Mouse (Mus musculus): ENCODE results near the gene Rec8. TPM values are rescaled to one million over a fixed set of nuclear protein-coding genes. Genes with fewer than 3 reads are reported as not detected.

Rec8 gene
- total RNA-seq, 2 experiments from 2014 or later, result 1.7 to 2.7 TPM

DNA sequence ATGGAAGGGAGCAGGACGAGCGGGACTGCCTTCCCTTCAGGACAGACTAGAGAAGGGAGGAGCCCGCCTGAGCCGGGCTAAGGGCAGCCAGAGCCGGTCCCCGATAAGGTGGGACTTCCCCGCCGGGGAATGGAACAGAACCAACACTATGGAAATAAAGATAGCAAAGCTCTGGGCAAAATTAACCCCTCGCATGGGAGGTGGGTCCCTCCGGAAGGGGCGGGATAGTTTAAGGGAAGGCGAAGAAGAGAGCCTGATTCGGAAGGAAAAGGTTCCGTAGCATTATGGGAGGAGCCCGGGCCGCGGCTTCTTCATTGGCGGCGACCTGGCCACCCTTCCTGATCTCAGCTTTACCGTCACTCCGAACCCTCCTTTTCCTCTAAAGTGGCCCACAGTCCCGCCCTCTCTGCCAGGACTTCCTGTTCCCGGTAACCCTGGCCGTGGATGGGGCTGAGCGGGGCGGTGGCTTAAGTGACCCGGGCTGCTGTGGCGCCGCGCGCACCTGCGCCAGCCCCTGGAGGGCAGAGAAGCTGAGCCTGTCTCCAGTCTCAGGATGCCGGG lies 26.4 kb upstream of the Rec8 start, which contains the start of gene Rnf31:
Gene Rnf31 (plus strand): TSS at position 378 of the 561 bp plus-strand sequence.
- DNase-seq (ENCODE audit: low spot score in 2 of 2), result peak; percentile 91 to 94

DNA sequence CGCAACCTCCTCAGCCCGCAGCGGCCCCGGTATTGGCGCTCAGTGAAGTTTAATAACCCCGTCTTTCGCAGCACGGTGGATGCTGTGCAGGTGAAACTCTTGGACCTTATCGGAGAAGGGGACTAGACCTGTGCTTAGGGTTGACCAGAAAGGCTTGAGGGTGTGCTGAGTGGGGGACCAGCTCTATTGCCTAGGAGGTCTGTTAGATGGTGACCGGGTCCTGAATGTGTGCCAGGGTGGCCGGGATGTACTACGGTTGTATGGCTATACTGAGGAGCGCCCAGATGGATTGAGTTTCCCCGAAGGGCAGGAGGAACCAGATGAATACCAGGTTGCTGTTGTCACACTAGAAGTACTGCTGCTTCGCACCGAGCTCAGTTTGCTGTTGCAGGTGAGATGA lies 25.6 kb upstream of the Rec8 start:
- DNase-seq (ENCODE audit: low spot score in 2 of 2), result no peak

DNA sequence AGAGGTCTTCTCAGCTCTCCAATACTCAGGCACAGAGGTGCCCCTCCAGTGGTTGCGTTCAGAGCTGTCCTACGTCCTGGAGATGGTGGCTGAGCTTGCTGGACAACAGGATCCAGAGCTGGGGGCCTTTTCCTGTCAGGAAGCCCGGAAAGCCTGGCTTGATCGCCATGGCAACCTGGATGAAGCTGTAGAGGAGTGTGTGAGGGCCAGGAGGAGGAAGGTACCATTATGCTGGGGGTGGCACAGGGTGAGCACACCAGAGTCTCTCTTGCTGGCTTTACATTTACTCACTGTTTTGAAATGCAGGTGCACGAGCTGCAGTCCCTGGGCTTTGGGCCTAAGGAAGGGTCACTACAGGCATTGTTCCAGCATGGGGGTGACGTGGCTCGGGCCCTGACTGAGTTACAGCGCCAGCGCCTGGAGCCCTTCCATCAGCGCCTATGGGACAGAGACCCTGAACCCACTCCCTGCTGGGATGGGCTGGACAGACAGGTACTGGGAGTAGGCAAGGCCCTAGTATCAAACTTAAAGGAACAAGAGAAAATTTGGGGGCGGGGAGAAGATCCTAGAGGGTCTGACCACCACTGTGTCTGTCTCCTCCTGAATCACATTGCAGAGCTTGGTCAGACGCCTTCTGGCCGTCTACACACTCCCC lies 21.7 kb upstream of the Rec8 start:
- peak in 1 of 2 experiments; percentile 23 for DNase-seq (ENCODE audit: low spot score in 2 of 2)

DNA sequence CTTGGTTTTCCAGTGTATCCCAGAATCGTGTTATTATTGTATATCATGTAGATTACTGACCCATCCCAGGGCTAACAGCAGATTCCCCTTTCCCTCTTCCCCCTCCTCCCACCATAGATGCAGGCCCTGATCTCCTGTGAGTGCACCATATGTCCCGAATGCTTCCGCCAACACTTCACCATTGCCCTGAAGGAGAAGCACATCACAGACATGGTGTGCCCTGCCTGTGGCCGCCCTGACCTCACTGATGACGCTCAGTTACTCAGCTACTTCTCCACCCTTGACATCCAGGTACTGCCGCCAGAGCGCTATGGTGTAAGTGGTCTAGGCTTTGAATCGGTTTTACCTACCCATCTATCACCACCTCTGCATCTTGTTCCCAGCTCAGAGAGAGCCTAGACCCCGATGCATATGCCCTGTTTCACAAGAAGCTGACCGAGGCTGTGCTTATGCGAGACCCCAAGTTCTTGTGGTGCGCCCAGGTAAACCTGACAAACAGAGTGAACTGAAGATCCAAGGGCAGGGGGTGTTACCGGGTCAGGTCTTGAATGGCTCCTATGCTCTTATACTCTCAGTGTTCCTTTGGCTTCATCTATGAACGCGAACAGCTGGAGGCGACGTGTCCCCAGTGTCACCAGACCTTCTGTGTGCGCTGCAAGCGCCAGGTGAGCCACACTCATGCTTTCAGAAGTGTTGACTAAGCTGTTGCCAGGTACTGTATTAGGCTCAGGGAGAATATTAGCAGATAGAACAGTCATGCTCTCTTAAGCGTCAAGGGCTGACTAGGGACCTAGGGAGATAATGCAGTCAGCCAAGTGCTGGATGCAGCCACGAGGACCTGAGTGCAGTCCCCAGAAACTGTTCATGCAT lies 19.1 kb upstream of the Rec8 start:
- DNase-seq (ENCODE audit: low spot score in 2 of 2), result no peak

DNA sequence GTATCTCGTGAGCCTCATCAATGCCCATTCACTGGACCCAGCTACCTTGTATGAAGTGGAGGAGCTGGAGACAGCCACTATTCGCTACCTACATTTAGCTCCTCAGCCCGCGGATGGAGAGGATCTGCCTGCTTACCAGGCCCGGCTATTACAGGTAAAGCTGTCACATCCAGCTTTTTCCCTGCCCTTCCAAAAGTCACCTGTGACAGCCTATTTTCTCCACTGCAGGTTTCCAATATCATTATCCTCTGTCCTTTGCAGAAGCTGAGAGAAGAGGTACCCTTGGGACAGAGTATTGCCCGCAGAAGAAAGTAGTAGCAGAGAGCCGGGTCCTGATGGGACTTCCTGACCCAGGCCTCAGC lies 14.6 kb upstream of the Rec8 start, which contains the start of gene Irf9:
Gene Irf9 (plus strand): TSS at position 301 of the 362 bp plus-strand sequence.
- no peak for DNase-seq (ENCODE audit: low spot score in 2 of 2)

DNA sequence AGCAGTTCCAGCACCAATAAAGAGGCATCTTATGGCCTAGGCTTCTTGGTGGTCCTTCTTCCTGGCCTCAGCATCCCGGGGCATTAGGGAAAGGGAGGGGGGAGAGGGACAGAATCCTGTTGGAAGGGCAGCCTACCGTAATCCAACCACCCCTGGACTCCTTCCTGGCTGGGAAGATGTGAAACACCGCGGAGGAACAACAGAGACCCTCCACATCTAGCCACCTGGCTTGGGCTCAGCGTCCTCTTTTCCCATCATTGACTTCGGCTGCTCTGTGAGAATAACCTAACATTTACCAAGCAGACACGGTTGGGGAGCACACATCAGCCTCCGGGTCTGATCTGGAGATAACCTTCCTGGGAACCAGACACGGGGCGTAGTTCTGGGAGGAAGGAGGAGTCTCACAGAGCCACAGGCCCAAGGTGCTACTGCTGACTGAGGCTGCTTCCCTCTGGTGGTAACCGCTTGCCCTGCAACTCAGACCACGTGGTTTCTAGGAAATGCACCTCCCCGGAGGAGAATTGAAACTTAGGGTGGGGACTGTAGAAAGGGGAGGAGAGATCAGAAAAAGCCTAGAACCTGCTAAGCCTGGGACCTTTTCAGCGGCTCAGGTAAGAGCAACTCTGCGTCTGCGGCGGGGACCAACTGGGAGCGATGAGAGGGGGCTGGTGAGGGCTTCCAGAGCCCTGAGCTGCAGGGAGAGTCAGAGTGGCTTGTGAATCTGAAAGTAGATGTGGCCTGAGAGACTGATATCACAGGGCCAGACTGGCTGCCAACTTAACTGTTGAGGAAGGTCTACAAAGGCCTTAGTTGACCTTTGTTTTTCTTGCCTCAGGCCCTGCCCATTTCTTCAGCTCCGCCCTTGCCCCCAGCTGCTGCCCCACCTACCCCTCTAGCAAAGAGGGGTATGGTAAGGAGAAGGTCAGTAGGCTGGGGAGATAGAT lies 13.9 kb upstream of the Rec8 start:
- DNase-seq (ENCODE audit: low spot score in 2 of 2), result peak; percentile 84

DNA sequence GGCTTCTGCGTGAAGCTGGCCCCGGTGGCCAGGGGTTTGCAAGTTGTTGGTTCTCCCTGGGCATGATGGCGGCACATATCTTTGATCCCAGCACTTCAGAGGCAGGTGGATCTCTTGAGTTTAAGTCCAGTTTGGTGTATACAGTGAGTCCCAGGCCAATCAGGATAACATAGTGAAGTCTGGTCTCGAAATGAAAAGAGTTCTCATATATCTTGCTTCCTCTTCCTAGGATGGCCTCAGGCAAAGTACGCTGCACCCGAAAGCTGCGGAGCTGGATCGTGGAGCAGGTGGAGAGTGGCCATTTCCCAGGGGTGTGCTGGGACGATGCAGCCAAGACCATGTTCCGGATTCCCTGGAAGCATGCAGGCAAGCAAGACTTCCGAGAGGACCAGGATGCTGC lies 13.0 kb upstream of the Rec8 start:
- no peak for DNase-seq (ENCODE audit: low spot score in 2 of 2)

DNA sequence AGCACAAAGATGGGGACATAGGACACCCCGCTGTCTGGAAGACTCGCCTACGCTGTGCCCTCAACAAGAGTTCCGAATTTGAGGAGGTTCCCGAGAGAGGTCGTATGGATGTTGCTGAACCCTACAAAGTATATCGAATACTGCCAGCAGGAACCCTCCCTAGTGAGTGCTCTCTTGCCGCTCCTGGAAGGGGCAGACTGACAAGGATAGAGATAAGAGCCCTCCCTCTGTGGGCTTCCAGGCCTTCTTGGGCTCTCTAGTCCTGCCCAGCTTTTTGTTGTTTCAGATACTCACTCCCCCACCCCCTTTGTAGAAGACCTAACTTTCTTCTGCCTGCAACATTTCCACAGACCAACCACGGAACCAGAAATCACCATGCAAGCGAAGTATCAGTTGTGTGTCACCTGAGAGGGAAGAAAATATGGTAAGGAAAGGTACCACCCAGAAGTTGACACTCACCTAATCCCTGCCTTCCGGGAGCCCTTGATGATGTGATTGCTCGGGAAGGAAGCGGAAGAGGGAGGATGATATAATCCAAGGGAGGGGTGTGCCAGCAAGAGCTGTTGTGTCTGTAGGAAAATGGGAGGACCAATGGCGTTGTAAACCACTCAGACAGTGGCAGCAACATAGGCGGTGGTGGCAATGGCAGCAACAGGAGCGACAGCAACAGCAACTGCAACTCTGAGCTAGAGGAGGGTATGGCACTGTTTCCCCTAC lies 11.9 kb upstream of the Rec8 start:
- no peak for DNase-seq (ENCODE audit: low spot score in 2 of 2)

DNA sequence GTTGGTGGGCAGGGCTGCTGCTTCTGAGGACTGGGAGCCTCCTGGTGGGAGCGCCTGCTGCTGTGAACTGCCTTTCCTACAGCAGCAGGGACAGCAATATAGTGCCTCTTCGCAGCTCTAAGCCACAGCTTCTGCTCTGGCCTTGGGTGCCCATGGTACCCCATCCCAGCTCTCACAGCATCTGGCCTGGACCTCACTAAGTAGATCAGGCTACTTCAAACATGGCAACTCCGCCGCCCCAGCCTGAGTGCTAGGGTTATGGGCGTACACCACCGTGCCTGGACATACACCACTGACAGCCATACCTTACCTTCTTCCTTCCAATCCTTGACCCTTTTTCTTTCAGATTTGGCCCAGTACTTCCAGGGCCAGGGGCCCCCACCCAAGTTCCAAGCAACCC lies 9.5 kb upstream of the Rec8 start:
- DNase-seq (ENCODE audit: low spot score in 2 of 2), result no peak

DNA sequence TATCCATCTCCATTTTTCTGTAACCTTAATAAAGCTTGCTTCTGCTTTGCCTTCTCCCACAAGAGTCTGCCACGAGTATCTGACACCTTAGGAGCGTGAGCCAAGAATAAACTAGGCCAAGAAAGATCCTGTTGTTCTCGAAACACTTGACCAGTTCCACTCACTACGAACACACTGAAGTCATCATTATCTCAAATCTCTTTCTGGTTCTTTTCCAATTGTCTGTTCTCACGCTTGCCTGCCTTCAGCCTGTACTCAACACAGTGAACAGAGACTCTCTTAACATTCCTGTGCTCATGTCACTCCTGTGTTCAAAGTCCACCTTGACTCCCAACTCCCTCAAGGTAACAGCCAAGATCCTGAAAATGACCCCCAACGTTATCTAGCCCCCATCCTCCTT lies 4.5 kb upstream of the Rec8 start:
- no peak for DNase-seq (ENCODE audit: low spot score in 2 of 2)

DNA sequence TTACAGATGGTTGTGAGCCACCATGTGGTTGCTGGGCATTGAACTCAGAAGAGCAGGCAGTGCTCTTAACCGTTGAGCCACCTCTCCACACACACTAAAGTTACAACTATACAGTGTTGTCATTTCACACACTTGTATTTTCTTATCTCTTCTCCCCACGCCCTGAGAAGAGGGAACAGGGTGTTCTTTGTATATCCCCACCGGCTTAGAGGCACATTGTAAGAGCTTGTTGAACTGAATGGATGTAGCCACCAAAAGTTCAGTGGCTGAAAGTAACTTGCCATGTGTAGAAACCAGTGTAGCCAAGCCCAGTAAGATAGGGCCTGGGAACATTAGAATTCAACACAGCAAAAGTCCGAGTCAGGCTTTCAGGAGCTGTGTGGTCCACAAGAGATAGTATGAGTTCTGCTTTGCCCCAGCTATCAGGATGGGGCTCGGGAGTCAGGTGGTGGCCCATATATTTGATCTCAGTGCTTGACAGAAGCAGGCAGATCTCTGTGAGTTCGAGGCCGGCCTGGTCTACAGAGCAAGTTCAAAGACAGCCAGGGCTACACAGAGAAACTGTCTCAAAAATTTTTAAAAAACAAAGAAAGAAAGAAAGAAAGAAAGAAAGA lies 3.2 kb upstream of the Rec8 start:
- no peak for DNase-seq (ENCODE audit: low spot score in 2 of 2)

DNA sequence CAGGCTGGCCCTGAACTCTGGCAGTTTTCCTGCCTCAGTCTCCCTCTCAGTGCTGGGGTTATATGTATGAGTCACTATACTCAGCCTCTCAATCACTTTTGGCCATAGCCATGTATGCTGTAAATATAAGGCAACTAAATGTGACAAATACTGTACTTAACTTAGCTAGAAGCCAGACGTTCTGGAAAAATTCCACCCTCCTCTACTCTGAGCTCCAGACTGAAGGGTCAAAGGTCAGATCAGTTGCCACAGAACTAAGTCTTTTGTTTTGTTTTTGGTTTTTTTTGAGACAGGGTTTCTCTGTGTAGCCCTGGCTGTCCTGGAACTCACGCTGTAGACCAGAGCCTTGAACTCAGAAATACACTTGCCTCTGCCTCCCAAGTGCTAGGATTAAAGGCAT lies 2.0 kb upstream of the Rec8 start:
- no peak for DNase-seq (ENCODE audit: low spot score in 2 of 2)

DNA sequence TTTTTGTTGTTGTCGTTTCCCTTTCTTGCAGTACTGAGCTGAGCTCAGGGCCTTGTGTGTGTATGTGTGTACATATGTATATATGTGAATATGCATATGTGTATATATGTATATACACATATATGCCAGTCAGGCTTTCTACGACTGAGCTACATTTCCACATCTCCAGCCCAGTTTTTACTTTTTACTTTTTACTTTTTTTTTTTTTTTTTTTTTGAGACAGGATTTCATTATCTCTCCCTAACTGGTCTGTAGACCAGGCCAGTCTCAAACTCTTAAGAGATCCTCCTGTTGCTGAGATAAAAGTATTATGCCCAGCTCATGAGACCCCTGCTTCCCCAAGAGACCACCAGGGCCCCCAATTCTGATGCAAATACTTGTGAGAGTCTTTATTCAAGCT lies 993 bp upstream of the Rec8 start:
- DNase-seq (ENCODE audit: low spot score in 2 of 2), result no peak

DNA sequence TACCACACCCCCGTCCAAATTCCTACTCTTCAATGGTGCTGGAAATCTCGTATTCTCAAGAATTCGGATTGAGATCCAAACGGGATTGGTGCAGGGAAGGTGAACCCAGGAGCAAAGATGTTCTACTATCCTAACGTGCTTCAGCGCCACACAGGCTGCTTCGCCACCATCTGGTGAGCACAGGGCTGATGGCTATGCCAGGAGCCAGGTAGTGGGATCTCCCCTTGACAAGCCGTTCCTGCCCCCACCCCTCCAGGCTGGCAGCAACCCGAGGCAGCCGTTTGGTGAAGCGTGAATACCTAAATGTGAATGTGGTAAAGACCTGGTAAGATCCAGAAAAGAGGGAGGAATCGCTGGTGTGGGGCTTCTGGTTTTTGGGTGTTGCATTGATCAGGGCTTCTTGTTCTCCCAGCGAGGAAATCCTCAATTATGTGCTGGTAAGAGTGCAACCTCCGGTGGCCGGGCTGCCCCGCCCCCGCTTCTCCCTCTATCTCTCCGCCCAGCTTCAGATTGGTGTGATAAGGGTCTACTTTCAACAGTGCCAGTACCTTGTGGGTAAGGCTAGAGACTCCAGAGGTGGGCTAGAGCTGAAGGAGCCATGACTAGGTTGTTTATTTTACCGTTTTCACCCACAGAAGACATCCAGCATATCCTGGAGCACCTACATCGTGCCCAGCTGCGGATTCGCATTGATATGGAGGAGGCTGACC lies 804 bp downstream of the Rec8 start:
- DNase-seq (ENCODE audit: low spot score in 2 of 2), result no peak

DNA sequence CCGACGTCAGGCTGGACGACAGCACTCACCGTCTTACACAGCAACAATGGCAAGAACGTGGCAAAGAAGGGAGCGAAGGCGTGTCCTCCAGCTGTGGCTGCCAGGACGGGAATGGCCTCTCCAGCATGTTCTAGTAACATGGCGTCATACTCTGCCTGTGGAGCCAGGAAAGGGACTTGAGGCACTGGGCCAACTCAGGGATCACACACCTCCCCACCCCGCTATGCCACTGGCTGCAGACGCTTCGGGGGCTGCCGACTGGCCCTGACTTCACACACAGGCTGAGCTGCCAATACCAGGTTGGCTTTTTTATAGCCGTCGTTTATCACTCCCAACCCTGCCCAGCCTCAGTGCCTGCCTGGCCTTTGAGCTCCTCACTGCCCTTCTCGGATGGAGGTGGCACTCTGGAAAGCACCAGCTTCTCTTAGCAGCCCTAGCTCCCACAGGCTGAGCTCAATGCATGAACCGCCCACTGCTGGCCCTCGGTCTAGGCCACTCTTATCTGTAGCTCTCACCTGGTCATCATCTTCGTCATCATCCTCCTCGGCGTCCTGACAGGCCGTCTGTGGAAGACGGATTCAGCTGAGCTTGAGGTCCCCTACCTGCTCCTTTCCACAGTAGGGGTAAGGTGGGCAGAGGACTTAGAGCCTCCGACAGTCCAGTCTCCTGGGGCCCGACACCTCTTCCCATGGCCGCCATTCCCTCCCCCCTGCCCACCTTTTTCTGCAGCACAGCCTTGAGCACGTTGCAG lies 10.4 kb downstream of the Rec8 start:
- DNase-seq (ENCODE audit: low spot score in 2 of 2), result no peak

DNA sequence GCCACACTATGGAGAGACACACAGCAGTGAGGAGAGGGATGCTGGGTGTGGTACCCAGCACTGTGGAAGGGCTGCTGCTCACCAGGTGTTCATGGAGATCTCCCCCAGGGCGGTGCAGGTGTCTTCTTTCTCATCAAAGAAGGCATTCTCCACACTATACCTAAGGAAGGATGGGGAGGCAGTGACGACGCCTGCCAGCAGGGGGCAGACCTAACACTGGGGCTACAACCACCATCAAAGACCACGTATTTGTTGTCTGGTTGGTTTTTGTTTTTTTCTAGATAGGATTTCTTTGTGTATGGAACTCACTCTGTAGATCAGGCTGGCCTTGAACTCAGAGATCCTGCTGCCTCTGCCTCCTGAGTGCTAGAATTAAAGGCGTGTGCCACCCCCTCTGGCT lies 11.5 kb downstream of the Rec8 start:
- peak; percentile 35 to 36 for DNase-seq (ENCODE audit: low spot score in 2 of 2)

DNA sequence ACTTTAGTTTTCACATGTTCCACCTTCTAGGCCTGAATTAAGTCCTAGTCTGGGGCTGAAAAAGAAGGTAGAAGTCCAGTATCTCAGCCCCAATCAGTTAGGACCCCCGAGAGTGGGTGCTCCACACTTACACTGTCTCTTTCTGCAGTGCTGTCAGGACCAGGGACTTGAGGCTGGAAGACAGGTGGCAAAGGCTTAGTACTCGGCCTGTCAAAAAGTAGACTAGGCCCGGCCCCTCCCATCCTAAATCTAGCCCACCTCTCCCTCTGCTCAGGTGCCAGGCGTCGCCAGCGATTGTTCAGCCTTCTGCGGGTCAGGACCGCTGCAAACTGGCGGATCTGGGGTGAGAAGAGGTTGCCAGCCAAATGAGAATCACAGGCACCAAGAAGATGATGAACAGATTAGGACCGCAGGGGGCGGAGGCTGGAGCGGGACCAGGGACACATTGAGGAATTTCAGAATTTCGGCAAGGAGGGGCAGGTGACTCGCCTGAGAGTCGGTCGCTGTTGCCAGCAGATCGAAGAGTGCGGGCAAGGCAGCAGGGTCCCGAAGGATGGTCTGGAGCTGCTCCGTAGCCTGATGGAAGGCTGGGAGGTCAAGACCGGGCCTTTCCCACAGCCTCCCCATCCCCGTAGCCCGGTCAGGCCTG lies 17.2 kb downstream of the Rec8 start:
- DNase-seq (ENCODE audit: low spot score in 2 of 2), result peak; percentile 25 to 40

DNA sequence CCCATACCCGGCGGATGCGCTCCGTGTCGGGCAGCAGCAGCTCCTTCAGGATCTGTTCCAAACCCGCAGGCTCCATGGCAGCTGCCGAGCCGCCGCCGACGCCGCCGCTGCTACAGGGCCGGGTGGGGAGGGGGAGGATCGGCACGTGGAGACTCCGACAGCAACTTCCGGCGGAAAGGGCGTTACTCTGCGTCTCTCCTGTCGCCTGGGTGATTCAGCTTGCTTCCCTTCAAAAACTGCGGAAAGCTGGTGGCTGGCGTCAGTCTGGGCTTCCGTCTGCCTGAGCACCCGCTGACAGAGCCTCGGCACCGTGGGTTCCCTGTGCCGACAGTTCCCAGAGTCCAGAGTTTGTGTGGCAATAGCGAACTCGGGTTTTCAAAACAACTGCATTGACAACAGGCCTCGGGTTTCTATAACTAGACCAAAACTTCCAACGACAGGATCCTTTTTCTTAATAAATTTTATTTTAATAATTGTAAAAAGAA lies 17.7 kb downstream of the Rec8 start, which contains the start of gene Ipo4:
Gene Ipo4 (minus strand): TSS at position 435 of the 485 bp plus-strand sequence.
- peak; percentile 88 to 91 for DNase-seq (ENCODE audit: low spot score in 2 of 2)

Data from left cerebral cortex, adult 18-20 months (tissue).